Mouse (Mus musculus) spleen, postnatal 36 days (tissue): Measurements from ENCODE around the gene Gm4302.
"Not testable (repeated sequence)": the region's sequence is repeated elsewhere in the genome, so short reads cannot be mapped to it uniquely, and the experiment has no call there.

Experiments used
- DNase-seq, 2 experiments: peaks; one replicate each; pipeline ENCODE4 v3.0.0; 2022; ENCODE audit warnings: low spot score in 2 of 2, mixed read lengths in 1 of 2

Gene Gm4302

GRCm38 (mm10) chr10:100340536-100340935 is at the start of gene Gm4302:
Gene Gm4302 (plus strand): TSS chr10:100340836.
- DNase-seq = not testable (repeated sequence)

- no peak for DNase-seq
Measured at GRCm38 (mm10) chr10:100296105-100296504, 44.5 kb upstream of the Gm4302 start.

GRCm38 (mm10) chr10:100300106-100300505 is 40.5 kb upstream of the Gm4302 start:
- DNase-seq = not testable (repeated sequence)

GRCm38 (mm10) chr10:100335376-100335775 is 5.3 kb upstream of the Gm4302 start, which contains the start of gene Gm4301:
Gene Gm4301 (plus strand): TSS chr10:100335676.
- DNase-seq = not testable (repeated sequence)

- not testable (repeated sequence) for DNase-seq
Measured at GRCm38 (mm10) chr10:100345672-100346071, 5.0 kb downstream of the Gm4302 start, which contains the start of gene Gm4303. Gene Gm4303 (plus strand): TSS chr10:100345972.

GRCm38 (mm10) chr10:100350793-100351192 is 10.2 kb downstream of the Gm4302 start, which contains the start of gene Gm4305:
Gene Gm4305 (plus strand): TSS chr10:100351093.
- not testable (repeated sequence) for DNase-seq

GRCm38 (mm10) chr10:100356841-100357240 is 16.2 kb downstream of the Gm4302 start:
- DNase-seq = peak; percentile 4 to 6

GRCm38 (mm10) chr10:100361038-100361437 is 20.4 kb downstream of the Gm4302 start, which contains the start of gene Gm4307:
Gene Gm4307 (plus strand): TSS chr10:100361338.
- not testable (repeated sequence) for DNase-seq

- DNase-seq = not testable (repeated sequence)
Measured at GRCm38 (mm10) chr10:100382460-100382859, 41.8 kb downstream of the Gm4302 start, which contains the start of gene Gm4312. Gene Gm4312 (minus strand): TSS chr10:100382560.
